Mouse (Mus musculus): ENCODE measurements around the gene Tmem114. TPM values are rescaled to one million over a fixed set of nuclear protein-coding genes. Genes with fewer than 3 reads are reported as not detected.

Tmem114 gene
- total RNA-seq (2017), result not detected in 2 replicates

DNA sequence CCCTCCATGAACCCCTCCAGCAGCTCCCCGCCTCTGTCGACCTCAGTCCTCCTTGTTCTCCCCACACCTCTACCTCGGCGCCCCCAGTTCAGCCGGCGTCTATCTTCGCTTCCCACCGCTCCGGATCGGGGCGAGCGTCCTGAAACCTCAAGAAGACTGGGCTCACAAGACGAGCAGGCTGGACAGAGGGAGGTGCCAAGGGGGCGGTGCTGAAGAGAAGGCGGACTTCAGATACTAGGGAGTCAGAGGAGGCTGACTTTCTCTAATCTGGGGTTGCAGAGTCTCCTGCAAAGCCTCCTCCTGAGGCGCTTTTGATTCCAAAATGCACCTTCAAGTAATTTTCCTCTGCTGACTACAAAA is at the start of gene Tmem114:
Tmem114 (minus strand) TSS at position 166 of the 360 bp plus-strand sequence.
- ATAC-seq (replicated peaks; ENCODE audit: low read depth, poor library complexity, severe bottlenecking), result peak; percentile 56; the same call in 1 of the 2 replicates

DNA sequence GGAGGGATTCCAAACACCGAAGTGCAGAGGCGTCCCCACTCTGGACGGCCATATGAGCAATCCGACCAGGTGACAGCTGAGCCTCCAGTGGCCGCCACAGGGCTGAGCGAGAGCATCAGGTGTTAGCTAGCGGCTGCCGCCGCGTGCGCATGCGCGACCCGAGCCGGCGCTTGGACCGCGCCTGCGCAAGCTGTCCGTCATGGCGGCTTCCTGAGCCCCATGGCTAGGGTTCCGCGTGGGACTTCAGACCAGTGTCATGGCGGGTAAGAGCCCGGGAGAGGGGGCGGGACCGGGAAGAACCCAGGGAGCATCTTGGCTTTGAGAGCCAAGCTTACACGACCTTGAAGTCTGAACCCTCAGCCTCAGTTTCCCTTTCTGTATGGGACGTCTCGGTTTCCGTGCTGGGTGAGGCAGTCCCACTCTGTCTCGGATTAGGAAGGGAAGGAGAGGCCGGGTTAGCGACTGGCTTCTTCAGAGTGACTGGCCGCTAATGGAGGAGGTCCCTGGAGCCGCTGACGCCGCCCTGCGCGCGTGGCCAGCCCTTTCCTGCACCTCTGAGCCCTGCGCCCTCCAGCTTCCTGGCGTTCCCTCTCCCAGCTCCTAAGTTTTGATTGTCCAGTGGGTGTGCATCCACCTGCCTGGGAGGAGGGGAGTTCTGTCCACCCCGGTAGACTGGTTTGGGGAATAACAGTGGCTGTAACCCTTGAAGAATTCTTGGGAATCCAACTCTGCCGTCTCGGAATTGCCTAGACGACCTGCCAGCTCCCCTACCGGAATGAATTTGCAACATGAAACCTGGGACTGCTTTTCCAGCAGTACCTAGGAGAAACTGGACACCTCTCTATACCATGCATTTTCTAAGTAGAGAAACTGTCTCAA is 45.9 kb upstream of the Tmem114 start, which contains the start of gene Mettl22:
Mettl22 (plus strand) TSS at position 186 of the 879 bp plus-strand sequence.
- ATAC-seq (replicated peaks; ENCODE audit: low read depth, poor library complexity, severe bottlenecking), result peak; percentile 85

DNA sequence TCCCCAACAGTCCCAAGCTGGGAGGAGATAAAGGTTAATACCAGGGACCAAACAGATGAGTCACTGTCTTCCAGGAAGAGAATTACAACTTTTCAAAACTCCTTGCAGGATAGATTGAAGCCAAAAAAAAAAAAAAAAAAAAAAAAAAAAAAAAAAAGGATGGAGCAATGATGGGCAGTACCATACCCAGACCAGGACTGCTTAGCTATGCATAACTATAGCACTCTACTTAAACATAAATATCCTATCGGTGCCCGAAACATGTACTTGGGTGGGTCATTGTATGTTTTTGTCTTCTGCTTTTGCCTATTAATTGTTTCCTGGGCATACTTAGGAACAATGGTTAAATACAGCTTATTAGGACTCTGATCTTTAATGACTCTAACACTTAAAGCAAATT is 45.2 kb upstream of the Tmem114 start:
- peak; percentile 19; the same call in 1 of the 2 replicates for ATAC-seq (replicated peaks; ENCODE audit: low read depth, poor library complexity, severe bottlenecking)

DNA sequence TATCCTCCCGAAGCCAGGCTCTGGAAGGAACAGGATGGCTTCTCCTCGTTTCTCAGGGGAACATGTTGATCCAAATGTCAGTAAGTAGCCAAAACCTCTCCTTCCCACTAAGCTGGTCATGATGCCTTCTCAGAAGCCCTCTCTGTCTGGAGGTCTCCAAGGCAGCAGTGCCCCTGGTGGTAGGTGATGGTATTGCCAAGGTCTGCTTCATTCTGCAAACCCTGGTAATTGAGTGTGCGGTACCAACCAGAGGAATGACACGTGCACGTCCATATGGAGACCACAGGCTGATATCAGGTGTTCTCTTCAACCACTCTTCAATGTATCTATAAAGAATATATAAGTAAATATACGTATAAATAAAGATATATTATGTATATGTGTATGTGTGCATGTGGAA is 34.2 kb upstream of the Tmem114 start:
- peak; percentile 76 for ATAC-seq (replicated peaks; ENCODE audit: low read depth, poor library complexity, severe bottlenecking)

DNA sequence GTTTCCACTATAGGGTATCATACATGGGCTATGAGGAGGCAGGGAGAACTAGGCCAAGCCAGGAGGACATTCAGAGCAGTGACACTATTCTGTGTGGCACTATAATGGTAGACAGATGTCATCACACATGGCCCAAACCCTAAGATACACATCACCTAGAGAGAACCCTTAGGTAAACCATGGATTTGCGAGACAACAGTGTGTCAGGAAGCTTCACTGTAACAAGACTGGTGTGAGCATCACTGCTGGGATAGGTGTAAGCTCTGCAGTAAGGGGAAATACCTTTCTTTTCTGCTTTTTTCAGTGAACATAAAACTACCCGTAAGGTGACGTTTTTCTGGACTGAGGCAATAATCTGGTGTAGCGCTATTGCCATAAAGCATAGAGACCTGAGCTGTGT is 33.5 kb upstream of the Tmem114 start:
- no peak for ATAC-seq (replicated peaks; ENCODE audit: low read depth, poor library complexity, severe bottlenecking)

DNA sequence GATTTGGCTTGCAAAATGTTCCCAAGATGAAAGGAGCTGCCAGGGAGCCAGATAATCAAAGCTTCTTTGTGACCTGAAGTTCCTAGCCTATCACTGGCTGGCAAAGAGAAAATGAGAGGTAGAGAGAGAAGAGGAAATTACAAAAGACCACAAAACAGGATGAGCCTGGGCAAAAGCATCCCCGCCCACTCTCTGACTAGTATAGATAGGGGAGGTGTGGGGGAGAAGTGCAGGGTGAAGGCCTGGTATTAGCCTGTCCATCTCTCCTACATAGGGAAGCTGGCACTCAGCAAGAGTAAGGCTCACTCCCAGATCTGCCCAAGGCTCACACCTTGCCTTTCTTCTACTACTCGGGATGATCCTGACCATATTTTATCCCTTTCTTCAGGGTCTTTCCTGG is 30.3 kb upstream of the Tmem114 start:
- ATAC-seq (replicated peaks; ENCODE audit: low read depth, poor library complexity, severe bottlenecking), result peak; percentile 95

DNA sequence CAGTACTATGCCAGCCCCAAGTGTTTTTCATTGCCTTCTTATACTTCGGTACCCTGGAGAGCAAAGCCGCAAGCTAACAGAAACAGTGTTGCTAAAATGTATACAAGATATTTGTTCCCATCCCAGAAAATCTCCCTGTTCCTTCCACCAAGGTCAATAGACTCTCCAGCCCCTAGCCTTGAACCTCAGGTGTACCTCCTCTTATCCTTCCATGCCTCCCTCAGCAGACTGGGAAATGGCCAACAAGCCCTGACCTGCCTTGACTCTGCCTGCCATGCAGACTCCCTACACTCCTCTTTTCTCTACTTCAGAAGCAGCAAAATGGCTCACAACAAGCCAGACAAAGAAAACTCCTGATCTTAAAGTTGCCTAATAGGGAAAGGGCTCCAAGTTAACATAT is 28.4 kb upstream of the Tmem114 start:
- no peak for ATAC-seq (replicated peaks; ENCODE audit: low read depth, poor library complexity, severe bottlenecking)

DNA sequence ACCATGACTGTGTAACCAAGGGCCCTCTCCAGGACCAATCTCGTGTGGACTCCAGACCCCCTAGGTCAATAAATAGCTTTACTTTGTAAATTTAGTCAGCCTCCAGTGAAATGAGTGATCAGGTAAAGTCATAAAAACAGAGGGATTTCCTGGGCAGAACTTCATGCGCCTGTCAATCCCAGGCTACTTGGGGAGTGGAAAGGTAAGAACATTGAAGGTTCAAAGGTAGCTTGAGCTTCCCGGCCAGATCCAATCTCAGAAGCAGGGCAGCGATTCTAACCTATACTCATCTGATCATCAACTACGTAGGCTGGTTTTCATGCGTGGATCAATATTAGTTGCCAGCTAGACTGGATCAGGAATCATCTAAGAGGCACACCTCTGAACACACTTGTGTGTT is 21.3 kb upstream of the Tmem114 start:
- no peak for ATAC-seq (replicated peaks; ENCODE audit: low read depth, poor library complexity, severe bottlenecking)

DNA sequence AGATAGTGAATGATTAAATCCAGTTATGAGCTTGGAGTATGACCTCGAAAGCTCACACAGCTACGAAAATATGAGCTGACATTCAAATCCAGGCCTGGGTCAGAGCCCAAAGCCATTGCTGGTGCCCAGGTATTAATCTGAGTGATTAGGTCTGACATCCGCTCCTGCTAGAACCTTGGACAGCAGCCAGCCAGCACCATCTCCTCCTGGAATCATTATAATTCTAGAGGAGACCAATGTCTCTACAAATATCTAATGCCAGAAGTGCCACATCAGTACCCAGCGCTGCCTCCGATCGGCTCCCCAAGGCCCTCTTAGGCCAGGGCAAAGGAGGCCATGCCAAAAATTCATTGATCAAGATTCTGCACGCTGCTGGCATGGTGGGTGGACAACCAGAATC is 20.0 kb upstream of the Tmem114 start:
- ATAC-seq (replicated peaks; ENCODE audit: low read depth, poor library complexity, severe bottlenecking), result no peak

DNA sequence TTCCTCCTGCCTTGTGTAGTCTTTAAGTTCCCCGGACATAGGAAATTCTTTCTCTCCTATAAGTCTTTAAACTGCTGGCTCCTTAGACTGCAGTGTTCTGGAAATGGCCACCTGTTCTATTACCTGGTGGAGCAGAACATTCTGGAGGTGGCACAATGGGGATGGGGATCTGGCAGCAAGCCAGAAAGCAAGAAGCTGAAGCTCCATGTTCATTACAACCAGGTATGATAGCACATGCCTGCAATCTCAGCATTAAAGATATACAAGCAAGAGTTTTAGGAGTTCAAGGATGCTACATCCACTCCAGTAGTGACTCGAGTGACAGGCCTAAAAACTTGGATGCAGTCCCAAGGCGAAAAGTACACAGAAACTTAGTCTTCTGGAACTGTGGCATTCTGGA is 7.7 kb upstream of the Tmem114 start:
- ATAC-seq (replicated peaks; ENCODE audit: low read depth, poor library complexity, severe bottlenecking), result no peak

DNA sequence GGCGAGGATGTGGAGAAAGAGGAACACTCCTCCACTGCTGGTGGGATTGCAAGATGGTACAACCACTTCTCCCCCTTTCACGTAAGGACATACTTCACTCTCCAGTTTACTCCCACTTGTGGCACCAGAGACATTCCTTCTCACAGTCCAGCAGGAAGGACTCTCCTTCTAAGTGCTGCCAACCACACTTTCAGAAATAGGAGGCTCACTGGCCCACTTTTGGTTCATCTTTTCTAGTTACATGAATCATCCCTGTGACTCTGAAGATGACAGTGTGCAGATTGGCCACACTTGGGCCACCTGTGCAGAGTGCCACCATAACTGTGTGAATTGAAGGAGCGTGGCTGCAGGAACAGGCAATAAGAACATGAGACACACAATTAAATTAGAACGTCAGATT is 4.6 kb upstream of the Tmem114 start:
- ATAC-seq (replicated peaks; ENCODE audit: low read depth, poor library complexity, severe bottlenecking), result no peak

DNA sequence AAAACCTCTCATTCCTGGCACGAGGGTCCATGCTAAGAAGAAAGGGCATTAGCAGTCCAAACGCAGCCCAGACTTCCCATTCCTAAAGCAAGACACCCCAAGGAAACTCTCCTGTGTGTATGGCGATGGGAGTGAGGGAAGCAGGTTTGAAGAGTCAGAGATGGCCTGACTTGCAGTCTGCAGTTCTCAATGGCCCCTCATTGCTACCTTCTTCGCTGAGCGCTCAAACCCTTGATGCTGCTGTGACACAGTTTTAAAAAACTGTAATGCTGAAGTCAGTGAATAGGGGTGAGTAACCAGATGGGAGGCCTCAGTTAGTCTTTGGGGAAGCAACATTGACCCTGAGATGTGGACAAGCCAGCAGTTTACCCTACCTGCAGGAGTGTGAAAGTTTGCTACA is 800 bp upstream of the Tmem114 start:
- no peak for ATAC-seq (replicated peaks; ENCODE audit: low read depth, poor library complexity, severe bottlenecking)

DNA sequence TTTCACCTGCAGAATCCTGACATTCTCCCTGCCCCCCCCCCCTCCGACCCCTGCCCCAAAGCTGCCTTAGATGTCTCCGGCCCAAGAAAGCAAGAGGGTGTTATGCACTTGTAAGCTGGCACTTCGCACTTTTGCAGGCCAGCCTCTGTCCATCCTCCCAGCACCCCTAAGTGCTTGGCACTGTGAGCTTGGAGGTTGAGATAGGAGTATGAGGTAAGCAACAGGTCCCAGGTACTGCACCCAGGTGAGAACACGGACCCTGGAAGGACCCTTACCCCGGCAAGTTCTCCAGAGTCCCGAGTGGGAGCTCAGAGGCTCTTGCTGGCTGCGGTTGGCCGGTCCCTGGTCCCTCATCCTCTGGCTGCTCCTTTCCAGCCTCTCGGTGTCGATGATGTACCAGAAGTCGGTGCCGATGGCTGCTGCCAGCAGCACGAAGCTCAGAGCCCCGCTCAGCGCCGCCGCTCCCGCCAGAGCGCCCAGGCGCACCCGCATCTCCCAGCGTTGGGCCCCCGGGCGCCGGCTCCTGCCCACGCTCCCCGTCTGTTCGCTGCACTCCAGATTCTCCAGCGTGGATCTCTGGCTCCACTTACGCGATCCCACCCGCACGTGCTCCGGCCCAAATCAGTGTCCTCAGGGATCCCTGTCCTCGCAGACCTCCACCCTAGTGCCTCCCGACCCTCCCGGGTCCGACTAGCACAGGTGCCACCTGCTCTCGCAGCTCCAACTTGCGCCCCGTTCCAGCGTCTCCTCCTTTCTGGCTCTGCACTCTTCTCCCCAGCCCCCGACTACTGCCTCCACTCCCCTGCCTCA is 570 bp downstream of the Tmem114 start:
- no peak for ATAC-seq (replicated peaks; ENCODE audit: low read depth, poor library complexity, severe bottlenecking)

DNA sequence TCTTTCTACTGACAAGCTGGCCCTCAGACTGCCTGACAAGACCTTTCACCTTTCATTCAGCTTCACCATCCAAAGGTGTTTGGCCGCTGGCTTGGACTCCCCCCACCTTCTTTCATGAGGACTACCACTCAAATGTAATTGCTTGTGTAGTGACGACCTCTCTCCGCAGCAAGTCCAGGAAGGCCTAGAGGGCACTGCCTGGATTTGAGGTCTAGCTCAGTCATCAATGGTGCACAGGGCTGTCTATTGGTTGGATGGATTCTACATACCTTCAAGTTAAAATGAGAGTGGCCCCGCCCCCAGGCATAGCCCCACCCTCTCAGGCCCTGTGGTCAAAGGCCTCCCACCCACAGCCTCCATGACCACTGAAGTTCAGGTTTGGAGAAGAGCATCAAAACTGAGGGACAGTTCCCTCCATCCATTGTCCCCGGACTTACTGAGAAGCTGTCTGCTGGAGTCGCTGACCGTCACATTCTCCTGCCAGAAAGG is 1.3 kb downstream of the Tmem114 start:
- ATAC-seq (replicated peaks; ENCODE audit: low read depth, poor library complexity, severe bottlenecking), result no peak

DNA sequence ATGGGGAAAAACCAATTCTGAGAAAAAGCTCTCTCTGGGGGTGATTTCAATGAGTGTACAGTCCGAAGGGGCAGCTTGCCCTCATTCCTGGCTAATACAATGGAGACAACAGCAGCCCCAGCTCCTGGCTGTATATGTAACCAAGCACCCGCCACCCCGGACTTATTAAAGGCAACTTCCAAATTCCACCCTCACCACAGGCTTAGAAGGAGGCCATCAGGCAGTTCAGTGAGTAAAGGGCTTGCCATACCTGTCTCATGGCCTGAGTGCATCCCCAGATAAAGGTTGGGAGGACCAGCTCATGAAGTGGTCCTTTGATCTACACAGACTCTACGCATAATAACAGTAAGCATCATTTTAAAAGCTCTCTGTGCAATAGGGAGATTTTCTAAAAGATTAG is 4.1 kb downstream of the Tmem114 start:
- no peak for ATAC-seq (replicated peaks; ENCODE audit: low read depth, poor library complexity, severe bottlenecking)

DNA sequence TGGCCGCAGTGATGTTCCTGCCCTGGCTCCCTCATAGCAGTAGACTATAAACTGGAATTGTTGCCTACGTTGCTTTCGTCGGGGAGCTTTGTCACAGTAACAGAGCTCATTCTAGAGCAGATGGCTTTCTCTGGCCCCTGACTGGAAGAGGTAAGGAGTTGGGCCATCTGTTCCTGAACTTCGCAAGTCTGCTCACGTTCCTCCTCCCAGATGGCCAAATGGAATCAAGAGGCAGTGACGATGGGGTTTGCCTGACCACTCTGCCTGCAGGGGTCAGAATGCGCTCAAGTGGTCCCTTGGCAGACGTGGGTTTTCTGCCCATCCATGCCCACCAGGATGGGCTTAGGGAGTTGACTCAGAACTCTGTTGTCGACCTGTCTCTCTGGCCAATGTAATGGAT is 4.6 kb downstream of the Tmem114 start:
- ATAC-seq (replicated peaks; ENCODE audit: low read depth, poor library complexity, severe bottlenecking), result no peak

DNA sequence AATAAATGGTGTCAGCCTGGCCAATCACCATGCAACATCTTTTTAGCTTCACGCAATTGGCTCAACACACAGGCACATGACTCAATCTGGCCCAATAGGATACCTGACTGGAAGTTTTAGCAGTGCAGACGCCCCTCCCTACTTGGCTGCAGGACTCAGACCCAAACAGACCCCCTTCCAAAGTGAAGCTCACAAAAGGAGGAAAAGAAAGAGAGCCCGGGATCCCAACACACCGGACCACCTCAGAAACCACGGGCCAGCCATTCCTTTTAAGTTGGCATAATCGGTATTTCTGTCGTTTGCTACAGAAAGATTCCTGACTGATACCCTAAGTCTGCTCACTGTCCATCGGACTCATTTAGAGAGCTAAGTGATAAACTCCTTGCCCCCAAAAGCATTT is 5.3 kb downstream of the Tmem114 start:
- no peak for ATAC-seq (replicated peaks; ENCODE audit: low read depth, poor library complexity, severe bottlenecking)

DNA sequence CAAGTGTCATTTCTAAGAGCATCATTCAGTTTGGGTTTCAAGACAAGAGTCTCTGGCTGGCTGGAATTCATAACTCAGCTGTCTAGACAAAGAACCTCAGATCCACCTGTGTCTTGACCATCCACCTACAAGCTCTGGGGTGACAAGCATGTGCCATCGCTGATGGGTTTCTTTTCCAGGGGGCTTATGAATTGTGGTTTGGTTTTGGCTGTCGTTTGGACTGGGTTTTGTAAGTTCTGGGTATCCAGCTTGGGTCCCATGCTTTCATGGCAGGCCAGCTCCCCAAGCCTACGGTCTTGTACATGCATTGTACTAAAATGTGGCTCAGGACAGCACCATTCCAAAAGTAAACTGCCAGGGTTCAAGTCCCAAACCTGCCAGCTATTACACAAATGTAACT is 6.8 kb downstream of the Tmem114 start:
- no peak for ATAC-seq (replicated peaks; ENCODE audit: low read depth, poor library complexity, severe bottlenecking)

DNA sequence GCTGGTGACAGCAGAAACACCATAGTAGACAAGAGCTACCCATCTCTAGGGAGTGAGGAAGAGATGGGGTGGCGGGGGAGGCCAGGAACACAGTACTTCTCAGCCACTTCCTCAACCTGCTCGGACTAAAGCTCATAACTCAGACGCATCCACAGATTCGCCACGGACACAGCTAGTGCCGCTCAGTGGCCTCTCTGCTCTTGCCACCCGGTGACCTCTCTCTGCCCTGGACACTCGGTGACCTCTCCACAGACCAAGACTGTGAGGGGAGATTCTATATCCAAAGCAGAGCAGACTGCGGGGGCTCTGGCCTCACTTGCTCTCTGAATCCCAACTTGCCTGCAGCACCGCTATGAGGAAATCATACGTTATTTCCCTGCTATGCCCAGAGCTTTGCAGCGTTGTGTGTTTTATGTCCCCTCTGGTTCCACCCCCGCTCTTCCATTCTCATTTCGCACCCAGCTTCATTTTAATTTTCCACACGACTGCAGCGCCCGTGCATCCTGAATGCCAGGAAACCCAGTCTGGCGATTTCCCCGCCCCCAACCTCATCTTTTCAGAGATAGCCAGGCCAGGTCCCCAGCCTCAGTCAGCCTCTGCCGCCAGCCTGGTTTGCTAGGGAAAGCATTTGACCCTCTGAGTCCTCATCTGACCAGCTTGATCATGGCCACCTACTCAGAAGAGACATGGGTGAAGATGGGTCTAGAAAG is 7.8 kb downstream of the Tmem114 start:
- ATAC-seq (replicated peaks; ENCODE audit: low read depth, poor library complexity, severe bottlenecking), result no peak

DNA sequence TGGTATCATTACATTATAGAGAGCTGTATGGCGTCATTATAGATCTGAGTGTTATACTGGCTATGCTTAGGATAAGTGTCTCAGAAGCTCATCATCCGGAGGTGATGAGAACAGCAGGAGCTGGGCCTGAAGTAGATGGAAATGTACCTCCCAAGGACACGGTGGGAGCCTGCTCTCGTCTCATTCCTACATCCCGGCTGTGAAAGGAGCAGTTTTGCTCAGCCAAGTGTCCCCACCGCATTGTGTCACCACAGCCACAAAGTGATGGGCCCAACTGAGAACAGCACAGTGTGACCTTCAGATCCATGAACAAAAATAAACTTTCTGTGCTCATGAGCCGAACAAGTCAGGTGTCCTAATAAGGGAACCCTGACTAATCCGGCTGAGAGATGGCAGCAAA is 8.9 kb downstream of the Tmem114 start:
- ATAC-seq (replicated peaks; ENCODE audit: low read depth, poor library complexity, severe bottlenecking), result no peak

Measured in common myeloid progenitor, adult 5-6 weeks (primary cell).